Mouse (Mus musculus) stomach, postnatal 0 days (tissue): ENCODE measurements around the gene Gfod1. TPM values are rescaled to one million over a fixed set of nuclear protein-coding genes. Genes with fewer than 3 reads are reported as not detected.

ENCODE experiments used
- ATAC-seq: fragments of 200-750 bp; cut with Nextera tagmentation; 2 replicates; pipeline ENCODE4 v1.8.0; 2017; ENCODE audit not compliant: low FRiP score, low TSS enrichment
- DNase-seq: peaks from one replicate; pipeline ENCODE4 v3.0.0-alpha.2; 2016; ENCODE audit warnings: low spot score
- H3K27ac ChIP-seq: fragments of 300-500 bp; sonication (generic); replicated peaks from 2 replicates; pipeline ENCODE4 v1.5.1; 2014; ENCODE audit warnings: mild to moderate bottlenecking, control low read depth
- H3K27me3 ChIP-seq: fragments of 300-500 bp; sonication (generic); 2 replicates; pipeline ENCODE4 v1.6.1; 2014; ENCODE audit warnings: low read length; ENCODE audit not compliant: control insufficient read depth, insufficient read depth
- H3K36me3 ChIP-seq: fragments of 300-500 bp; sonication (generic); 2 replicates; pipeline ENCODE4 v1.6.1; 2014; ENCODE audit warnings: low read length, mixed read lengths; ENCODE audit not compliant: control insufficient read depth, insufficient read depth
- H3K4me1 ChIP-seq: fragments of 300-500 bp; sonication (generic); replicated peaks from 2 replicates; pipeline ENCODE4 v1.6.1; 2014; ENCODE audit warnings: antibody characterized with exemption; ENCODE audit not compliant: control insufficient read depth, insufficient read depth
- H3K4me2 ChIP-seq: fragments of 300-500 bp; sonication (generic); replicated peaks from 2 replicates; pipeline ENCODE4 v1.6.1; 2014; ENCODE audit warnings: low read depth, mild to moderate bottlenecking, control low read depth, moderate library complexity
- H3K4me3 ChIP-seq: fragments of 300-500 bp; sonication (generic); 2 replicates; pipeline ENCODE4 v1.5.1; 2014; ENCODE audit warnings: low read depth, low read length, control low read depth
- H3K9ac ChIP-seq: fragments of 300-500 bp; sonication (generic); 2 replicates; pipeline ENCODE4 v1.6.1; 2014; ENCODE audit warnings: mild to moderate bottlenecking, low read length, control low read depth, mixed read lengths
- H3K9me3 ChIP-seq: fragments of 300-500 bp; sonication (generic); 2 replicates; pipeline ENCODE4 v1.6.1; 2016; ENCODE audit warnings: low read length; ENCODE audit not compliant: control insufficient read depth
- CTCF ChIP-seq: IDR thresholded peaks from 2 replicates; pipeline ENCODE4 v1.5.1; 2016; ENCODE audit warnings: antibody characterized with exemption, low read depth, mild to moderate bottlenecking, moderate library complexity
- EP300 ChIP-seq: optimal IDR thresholded peaks from 2 replicates; pipeline ENCODE3; 2016; ENCODE audit warnings: antibody characterized with exemption
- WGBS: fragments of 180-500 bp; shearing (Covaris S2); extraction: QIAGEN DNeasy Blood & Tissue Kit; methylation state at CpG from one replicate; pipeline ENCODE4 v1.1.7; 2014; 5-methylcytosine and 5-hydroxymethylcytosine counted together
- polyA plus RNA-seq: library from polyadenylated mRNA; unstranded; fragments of >200 nt; fragmentation: Nextera tagmentation; extraction: Ambion mirVana; gene quantifications from 2 replicates; pipeline ENCODE4 v1.2.1, GENCODE M21; 2015

The Gfod1 gene
- polyA plus RNA-seq, 1 experiment from 2014 or later, result 0.57 TPM

DNA sequence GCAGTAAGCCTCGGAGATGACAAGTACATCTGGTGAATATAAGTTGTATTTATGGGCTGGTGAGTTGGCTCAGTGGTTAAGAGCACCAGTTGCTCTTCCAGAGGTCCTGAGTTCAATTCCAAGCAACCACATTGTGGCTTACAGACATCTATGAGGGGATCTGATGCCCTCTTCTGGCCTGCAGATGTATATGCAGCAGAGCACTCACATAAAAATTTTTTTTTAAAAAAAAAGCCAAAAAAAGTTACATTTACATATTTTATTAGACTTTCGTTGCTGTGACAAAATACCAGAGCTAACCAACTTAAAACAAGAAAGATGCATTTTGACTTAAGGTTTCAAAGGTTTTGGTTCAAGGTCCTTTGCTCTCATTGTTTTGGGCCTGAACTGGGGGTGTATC is 17.5 kb upstream of the Gfod1 start:
- no peak for ATAC-seq
- no peaks in the 10 kb centered on the region for H3K4me1 ChIP-seq
- no peaks in the 10 kb centered on the region for H3K36me3 ChIP-seq
- no peak overlapping the region for H3K9ac ChIP-seq
- no peaks in the 10 kb centered on the region for H3K9me3 ChIP-seq
- no peak overlapping the region for H3K4me2 ChIP-seq
- WGBS, result 82% methylated on average over 2 of the region's 2 CpGs
- H3K27ac ChIP-seq, result no peak overlapping the region
- H3K27me3 ChIP-seq, result no peaks in the 10 kb centered on the region
- H3K4me3 ChIP-seq, result no peak overlapping the region
- TF ChIP-seq EP300, result no peak
- TF ChIP-seq CTCF, result peak; percentile 51
- no peak for DNase-seq

DNA sequence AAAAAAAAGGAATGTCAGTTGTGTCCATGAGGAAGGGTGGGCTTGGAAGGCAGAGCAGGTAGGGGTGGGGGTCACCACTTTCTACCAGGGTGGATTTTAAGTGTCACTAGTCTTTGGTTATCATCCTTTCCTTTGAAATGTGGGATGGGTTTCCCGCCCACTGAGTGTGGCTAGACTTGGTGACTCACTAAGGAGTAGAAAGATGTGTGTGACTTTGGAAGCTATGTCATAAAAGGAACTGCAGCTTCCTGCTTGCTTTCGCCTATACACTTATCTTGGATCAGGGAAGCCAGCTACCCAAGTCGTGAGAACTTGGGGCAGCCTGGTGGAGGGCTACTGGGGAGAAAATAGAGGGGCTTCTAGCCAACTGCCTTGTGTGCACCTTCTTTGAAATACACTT is 15.4 kb upstream of the Gfod1 start:
- no peak overlapping the region for H3K9ac ChIP-seq
- DNase-seq, result no peak
- H3K27me3 ChIP-seq, result no peaks in the 10 kb centered on the region
- ATAC-seq, result no peak
- H3K4me2 ChIP-seq, result no peak overlapping the region
- H3K36me3 ChIP-seq, result no peaks in the 10 kb centered on the region
- no peak overlapping the region for H3K4me3 ChIP-seq
- no peaks in the 10 kb centered on the region for H3K9me3 ChIP-seq
- 64% methylated on average over 3 of the region's 3 CpGs for WGBS
- no peak overlapping the region for H3K27ac ChIP-seq
- no peaks in the 10 kb centered on the region for H3K4me1 ChIP-seq
- TF ChIP-seq CTCF (no peak), EP300 (no peak)

DNA sequence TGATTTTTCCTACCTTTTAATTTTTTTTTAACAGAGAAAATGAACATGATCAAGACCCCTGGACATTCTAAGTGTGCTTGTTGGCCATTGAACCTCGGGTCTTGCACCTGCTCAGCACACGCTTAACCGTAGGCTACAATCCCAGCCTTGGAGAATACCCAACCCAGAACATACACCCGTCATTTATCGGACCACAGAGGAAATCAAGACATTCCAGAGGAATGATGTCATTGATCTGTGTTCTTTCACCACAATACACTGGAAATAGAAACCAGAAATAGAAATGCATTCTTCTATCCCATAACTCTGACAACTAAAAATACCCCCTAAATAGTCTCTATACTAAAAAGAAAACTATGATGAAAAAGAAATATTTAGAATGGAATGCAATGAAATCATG is 13.4 kb upstream of the Gfod1 start:
- no peak for TF ChIP-seq EP300
- TF ChIP-seq CTCF, result no peak
- DNase-seq (no peak), ATAC-seq (no peak)
- H3K27me3 ChIP-seq, result no peaks in the 10 kb centered on the region
- no peaks in the 10 kb centered on the region for H3K9me3 ChIP-seq
- no peaks in the 10 kb centered on the region for H3K36me3 ChIP-seq
- no peak overlapping the region for H3K4me3 ChIP-seq
- no peaks in the 10 kb centered on the region for H3K4me1 ChIP-seq
- H3K9ac ChIP-seq, result no peak overlapping the region
- H3K4me2 ChIP-seq, result no peak overlapping the region
- H3K27ac ChIP-seq, result no peak overlapping the region
- WGBS, result 48% methylated on average over 5 of the region's 5 CpGs

- TF ChIP-seq CTCF (no peak), EP300 (no peak)
- no peak overlapping the region for H3K4me2 ChIP-seq
- H3K27me3 ChIP-seq, result no peaks in the 10 kb centered on the region
- no peak overlapping the region for H3K9ac ChIP-seq
- H3K27ac ChIP-seq, result no peak overlapping the region
- DNase-seq (no peak), ATAC-seq (no peak)
- no peaks in the 10 kb centered on the region for H3K36me3 ChIP-seq
- WGBS, result 81% methylated on average over 15 of the region's 15 CpGs
- no peaks in the 10 kb centered on the region for H3K9me3 ChIP-seq
- peaks cover 2% of the 10 kb centered on the region; the same call in 1 of the 2 replicates for H3K4me1 ChIP-seq
- no peak overlapping the region for H3K4me3 ChIP-seq
Observed at GRCm38 (mm10) chr13:43305181-43305924, 1.4 kb upstream of the Gfod1 start.

- no peaks in the 10 kb centered on the region for H3K27me3 ChIP-seq
- 20% methylated on average over 11 of the region's 11 CpGs for WGBS
- H3K4me3 ChIP-seq, result peak overlapping the region; percentile 67
- ATAC-seq (peak; percentile 37), DNase-seq (peak; percentile 53)
- no peak for TF ChIP-seq EP300
- peak; percentile 22; the same call in 1 of the 2 replicates for TF ChIP-seq CTCF
- H3K9ac ChIP-seq, result no peak overlapping the region
- H3K4me1 ChIP-seq, result peaks cover 2% of the 10 kb centered on the region; the same call in 1 of the 2 replicates
- H3K9me3 ChIP-seq, result no peaks in the 10 kb centered on the region
- H3K4me2 ChIP-seq, result peak overlapping the region; percentile 99
- peak overlapping the region; percentile 58; the same call in 1 of the 2 replicates for H3K27ac ChIP-seq
- H3K36me3 ChIP-seq, result no peaks in the 10 kb centered on the region
Observed at GRCm38 (mm10) chr13:43304700-43305099, 728 bp upstream of the Gfod1 start.
